Mouse (Mus musculus) lung, postnatal 0 days (tissue): ENCODE measurements at regions not wholly inside any gene's neighbourhood (a gene's known extent, or its start where the extent isn't known, plus 50 kb on each side); places are given as distances from the start of the nearest gene placed in this dataset.

ENCODE experiments used
- CTCF ChIP-seq: IDR thresholded peaks from 2 replicates; pipeline ENCODE4 v1.5.1; 2016; ENCODE audit warnings: antibody characterized with exemption, mild to moderate bottlenecking
- EP300 ChIP-seq: IDR thresholded peaks from 2 replicates; pipeline ENCODE4 v1.6.1; 2016; ENCODE audit warnings: antibody characterized with exemption, mild to moderate bottlenecking, control low read depth

GRCm38 (mm10) chr11:20390622-20391021 lies 58.1 kb upstream of the Slc1a4 start:
- TF ChIP-seq CTCF (no peak), EP300 (no peak)
